Mouse (Mus musculus) embryo, embryonic 9.5 days (tissue): ENCODE results near the gene Aldh5a1.
A peak's percentile ranks its signal among the peaks of the same experiment; 100 is the strongest.

Source experiments
- DNase-seq: peaks from one replicate; pipeline ENCODE4 v3.0.0-alpha.2; 2017; ENCODE audit errors: extremely low spot score

Gene Aldh5a1

DNA sequence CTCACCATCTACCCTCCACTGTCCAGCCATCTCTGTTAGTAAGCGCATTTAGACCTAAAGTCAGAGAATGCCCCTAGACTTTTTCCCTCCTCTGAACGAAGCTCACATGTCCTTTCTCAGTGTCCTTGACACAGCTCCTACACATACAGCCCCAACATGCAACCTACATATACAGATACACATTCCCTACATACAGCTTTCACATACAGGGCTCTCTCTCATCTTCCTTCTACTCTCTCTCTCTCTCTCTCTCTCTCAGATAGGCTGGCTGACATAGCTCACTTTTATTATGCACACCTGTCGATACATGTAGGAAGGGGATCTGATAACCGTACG lies 721 bp downstream of the Aldh5a1 start:
- DNase-seq, result no peak

DNA sequence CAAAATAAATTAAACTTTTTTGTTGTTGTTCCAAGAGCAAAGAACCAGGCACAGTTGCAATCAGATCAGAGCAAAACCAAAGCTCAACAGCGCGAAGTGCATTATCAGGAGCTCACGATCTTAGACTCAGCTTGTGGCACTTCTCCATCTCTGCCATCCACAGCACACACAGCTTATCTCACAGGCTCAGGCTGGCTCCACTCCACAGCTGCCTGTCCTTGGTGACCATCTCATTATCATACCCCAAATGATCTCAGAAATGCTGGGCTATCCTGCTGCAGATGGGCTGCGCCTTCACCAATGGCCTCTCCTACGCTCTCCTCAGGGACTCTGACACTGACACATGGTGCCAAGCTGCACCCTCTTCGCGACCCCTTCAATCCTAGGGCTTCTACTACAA lies 4.3 kb downstream of the Aldh5a1 start:
- DNase-seq, result no peak

GRCm38 (mm10) chr13:24930591-24930990 lies 6.9 kb downstream of the Aldh5a1 start:
- no peak for DNase-seq

- no peak for DNase-seq
Observed at GRCm38 (mm10) chr13:24923991-24924390, 13.5 kb downstream of the Aldh5a1 start.

GRCm38 (mm10) chr13:24921281-24921680 lies 16.2 kb downstream of the Aldh5a1 start:
- no peak for DNase-seq

DNA sequence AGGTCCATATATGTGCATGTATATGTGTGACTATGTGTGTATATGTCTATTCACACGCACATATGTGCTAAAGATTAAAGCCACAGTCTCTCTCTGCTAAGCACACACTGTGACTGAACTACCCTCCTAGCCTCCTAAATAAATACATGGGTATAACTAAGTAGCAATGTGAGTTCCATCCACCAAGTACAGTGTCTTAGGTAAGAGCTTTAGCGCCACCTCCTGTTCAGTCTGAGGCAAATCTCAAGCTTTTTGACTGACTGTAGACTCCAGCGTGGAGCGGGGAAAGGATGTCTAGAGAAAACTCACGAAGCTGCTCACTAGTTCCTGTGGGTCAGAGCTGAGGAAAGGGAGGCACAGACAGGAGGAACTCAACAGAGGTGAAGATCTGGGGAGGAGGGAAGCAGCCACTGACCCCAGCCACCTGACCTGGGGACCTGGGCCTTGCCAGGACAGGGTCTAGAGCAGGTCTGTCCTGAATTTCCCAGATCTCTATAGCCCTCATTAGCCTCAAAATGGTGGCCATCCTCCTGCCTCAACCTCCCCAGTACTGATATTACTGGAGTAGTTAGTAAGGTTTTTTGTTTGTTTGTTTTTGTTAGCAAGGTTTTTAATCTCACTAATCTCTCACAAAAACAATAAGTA lies 17.0 kb downstream of the Aldh5a1 start:
- peak; percentile 18 for DNase-seq

DNA sequence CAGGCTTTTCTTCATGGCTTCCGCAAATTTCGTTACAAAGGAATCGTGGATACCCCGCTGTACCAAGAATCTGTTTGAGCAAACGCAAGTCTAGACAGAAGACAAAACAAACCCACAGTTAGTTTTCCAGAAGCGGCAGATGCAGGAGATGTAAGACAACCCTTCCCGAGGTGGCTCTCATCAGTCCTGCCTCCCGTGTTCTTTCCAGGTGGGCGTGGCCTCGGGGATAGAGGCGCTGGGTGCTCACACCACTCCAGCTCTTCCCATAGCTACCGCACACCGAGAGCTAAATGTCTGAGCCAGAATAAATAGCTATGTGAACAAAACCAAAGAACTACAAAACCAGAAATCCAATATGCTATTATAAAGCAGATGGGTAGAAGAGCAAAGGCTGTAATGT lies 21.6 kb downstream of the Aldh5a1 start:
- DNase-seq, result no peak

GRCm38 (mm10) chr13:24914915-24915314 lies 22.5 kb downstream of the Aldh5a1 start:
- no peak for DNase-seq

DNA sequence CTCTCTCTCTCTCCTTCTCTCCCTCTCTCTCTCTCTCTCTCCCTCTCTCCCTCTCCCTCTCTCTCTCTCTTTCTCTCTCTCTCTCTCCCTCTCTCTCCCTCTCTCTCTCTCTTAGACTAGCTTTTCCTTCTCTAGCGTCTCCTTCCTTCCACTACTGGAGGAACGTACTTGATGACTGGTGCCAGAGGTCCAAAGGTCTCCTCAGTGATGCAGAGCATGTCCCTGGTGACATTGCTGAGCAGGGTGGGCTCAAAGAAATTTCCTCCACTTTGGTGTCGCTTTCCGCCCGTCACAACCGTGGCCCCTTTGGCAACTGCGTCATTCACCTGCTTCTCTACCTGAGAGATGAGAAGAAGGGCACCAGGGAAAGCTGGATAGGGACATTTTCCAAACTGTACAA lies 23.9 kb downstream of the Aldh5a1 start:
- DNase-seq, result no peak

GRCm38 (mm10) chr13:24909112-24909511 lies 28.3 kb downstream of the Aldh5a1 start:
- DNase-seq, result no peak

- DNase-seq, result no peak
Observed at GRCm38 (mm10) chr13:24906831-24907570, 30.5 kb downstream of the Aldh5a1 start.

DNA sequence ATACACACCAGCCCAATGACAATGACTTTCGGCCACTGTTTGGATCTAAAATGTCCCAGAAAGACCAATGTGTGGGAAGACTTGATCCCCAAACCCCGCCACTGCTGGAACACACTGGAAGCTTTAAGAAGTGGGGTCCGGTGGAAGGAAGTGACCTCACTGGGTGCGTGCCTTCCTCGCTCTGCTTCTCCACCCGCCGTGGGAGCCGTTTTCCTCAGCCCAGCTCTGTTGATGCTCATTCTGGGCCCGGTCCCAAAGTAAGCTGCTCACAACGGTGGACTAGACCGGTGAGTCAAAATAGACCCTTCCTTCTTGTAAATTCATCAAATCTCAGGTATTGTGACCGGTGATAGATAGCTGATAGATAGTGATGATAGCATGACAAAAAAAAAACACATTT lies 32.0 kb downstream of the Aldh5a1 start:
- no peak for DNase-seq

DNA sequence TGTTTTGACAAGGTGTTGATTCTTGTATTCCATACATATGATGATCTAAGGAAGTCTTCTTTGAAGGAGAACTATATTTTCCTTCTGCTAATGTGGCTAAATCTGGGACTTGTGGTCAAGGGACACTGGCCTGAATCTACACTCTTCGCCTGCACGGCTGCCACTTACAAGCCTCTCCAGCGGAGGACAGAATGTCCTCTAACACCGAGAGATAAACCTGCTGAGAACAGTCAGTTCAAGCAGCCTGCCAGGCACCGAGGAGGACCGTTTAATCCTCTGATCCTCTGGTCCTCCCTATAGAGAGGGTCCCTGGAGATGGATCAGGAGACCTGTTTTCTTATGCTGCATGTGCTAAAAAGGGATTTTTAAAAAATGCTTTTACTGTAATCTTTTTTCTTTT lies 34.0 kb downstream of the Aldh5a1 start:
- DNase-seq, result no peak

DNA sequence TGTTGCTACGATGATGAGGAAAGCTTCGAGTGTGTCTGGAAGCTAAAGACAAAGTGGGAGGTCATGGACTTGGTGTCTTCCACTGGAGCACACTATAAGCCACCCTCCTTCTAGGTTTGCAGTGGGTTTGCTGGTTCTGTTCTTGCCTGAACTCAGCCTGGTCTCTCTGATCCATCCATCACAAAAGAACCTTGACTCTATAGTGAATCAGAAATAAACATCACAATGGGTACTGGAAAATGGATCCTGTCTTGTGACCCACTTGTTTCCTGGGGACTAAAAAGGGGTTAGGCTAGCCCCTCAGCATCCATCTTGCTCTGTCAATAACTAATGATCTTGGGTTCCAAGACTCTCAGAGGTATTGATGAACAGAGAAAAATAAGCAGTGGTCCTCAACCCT lies 35.5 kb downstream of the Aldh5a1 start:
- no peak for DNase-seq

DNA sequence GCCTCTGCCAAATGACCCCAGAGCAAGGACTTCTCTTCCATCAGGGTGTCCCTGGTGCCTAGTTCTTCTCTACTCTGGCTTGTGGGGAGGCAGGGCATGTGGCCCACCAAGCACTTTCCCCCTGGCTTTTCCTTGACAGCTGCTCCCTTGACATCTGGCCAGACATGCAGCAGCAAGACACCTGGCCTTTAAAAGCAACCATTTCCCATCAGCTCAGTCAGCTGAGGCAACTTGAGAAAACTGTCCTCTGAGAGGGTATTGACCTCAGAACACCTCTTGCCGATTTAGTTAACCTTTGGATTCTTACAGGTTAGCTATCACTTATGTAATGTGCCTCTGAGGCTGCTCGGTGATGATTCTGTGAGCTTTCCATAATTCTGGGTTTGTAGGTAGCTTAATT lies 43.6 kb downstream of the Aldh5a1 start:
- DNase-seq, result no peak

- DNase-seq, result no peak
Observed at GRCm38 (mm10) chr13:24892516-24892915, 44.9 kb downstream of the Aldh5a1 start.

GRCm38 (mm10) chr13:24889554-24889953 lies 47.9 kb downstream of the Aldh5a1 start:
- no peak for DNase-seq

DNA sequence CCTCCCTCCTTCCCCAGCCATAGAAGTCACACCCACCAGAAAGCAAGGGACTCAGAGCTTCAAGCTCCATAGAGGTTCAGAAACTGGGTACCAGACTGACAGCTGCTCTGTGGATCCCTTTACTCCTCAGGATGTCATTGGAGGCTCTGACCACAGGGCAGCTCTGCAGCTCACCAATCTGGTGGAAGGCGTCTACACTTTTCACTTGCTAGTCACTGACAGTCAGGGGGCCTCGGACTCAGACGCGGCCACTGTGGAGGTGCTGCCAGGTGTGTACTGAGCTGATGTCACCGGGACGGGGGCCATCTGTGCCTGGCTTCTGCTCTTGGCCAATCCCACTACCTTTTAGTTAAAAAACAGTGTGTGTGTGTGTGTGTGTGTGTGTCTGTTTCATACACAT lies 55.0 kb downstream of the Aldh5a1 start:
- DNase-seq, result no peak

- DNase-seq, result no peak
Observed at GRCm38 (mm10) chr13:24880704-24881103, 56.8 kb downstream of the Aldh5a1 start.

DNA sequence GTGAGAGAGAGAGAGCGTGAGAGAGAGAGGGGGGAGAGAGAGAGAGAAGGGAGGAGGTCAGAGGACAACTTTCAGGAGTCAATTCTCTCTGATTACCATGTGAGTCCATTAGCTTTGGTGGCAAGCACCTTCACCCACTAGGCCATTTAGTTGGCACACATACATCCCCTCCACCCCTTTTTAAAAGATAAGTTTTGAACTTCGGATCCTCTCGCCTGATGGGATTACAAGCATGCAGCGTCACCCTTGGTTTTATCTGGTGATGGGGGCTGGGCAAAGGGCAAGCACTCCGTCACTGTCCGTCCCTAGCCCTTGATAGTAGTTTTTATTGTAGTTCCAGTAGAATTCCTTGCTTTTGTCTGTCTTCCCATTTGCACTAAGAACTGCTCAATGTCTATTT lies 57.3 kb downstream of the Aldh5a1 start:
- no peak for DNase-seq

GRCm38 (mm10) chr13:24879359-24880040 lies 58.0 kb downstream of the Aldh5a1 start:
- no peak for DNase-seq

DNA sequence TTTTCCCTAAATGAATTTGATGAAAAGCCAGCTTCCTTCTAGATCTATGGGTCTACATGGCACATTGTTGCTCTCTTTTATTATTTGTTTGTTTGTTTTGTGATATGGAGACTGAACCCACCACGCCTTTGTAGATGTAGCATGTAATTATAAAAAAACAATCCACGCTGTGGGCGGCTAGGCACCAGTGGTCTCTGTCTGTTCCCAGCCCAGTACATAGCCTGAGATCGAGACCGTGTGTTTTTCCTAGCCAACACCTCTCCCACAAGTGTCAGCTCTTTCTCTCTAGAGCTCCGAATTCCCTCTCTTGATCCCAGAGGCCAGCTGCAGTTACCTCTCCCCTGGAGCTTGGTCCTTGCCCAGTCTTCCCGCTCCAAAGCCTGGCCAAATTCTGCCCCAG lies 69.2 kb downstream of the Aldh5a1 start:
- no peak for DNase-seq

GRCm38 (mm10) chr13:24867789-24868188 lies 69.7 kb downstream of the Aldh5a1 start:
- DNase-seq, result no peak
